Mouse (Mus musculus) heart, postnatal 0 days (tissue): ENCODE measurements at regions not wholly inside any gene's neighbourhood (a gene's known extent, or its start where the extent isn't known, plus 50 kb on each side); places are given as distances from the start of the nearest gene placed in this dataset.

Source experiments
- ATAC-seq: fragments of 200-750 bp; cut with Nextera tagmentation; 2 replicates; pipeline ENCODE4 v1.8.0; 2017; ENCODE audit warnings: low read depth, moderate number of reproducible peaks, moderate library complexity; ENCODE audit not compliant: insufficient read depth
- DNase-seq: peaks from one replicate; pipeline ENCODE4 v3.0.0-alpha.2; 2016; ENCODE audit warnings: low spot score
- H3K27ac ChIP-seq: fragments of 300-500 bp; sonication (generic); 2 replicates; pipeline ENCODE4 v1.5.1; 2014; ENCODE audit warnings: low read depth, mild to moderate bottlenecking
- H3K27me3 ChIP-seq: fragments of 300-500 bp; sonication (generic); 2 replicates; pipeline ENCODE4 v1.6.1; 2014; ENCODE audit warnings: low read length, mixed read lengths; ENCODE audit not compliant: control insufficient read depth, insufficient read depth
- H3K36me3 ChIP-seq: fragments of 300-500 bp; sonication (generic); replicated peaks from 2 replicates; pipeline ENCODE4 v1.6.1; 2014; ENCODE audit warnings: low read length, mixed read lengths; ENCODE audit not compliant: control insufficient read depth, insufficient read depth
- H3K4me1 ChIP-seq: fragments of 300-500 bp; sonication (generic); 2 replicates; pipeline ENCODE4 v1.6.1; 2014; ENCODE audit warnings: antibody characterized with exemption; ENCODE audit not compliant: control insufficient read depth, insufficient read depth
- H3K4me2 ChIP-seq: fragments of 300-500 bp; sonication (generic); 2 replicates; pipeline ENCODE4 v1.6.1; 2014; ENCODE audit warnings: low read depth, mild to moderate bottlenecking, low read length, moderate library complexity
- H3K4me3 ChIP-seq: fragments of 300-500 bp; sonication (generic); 2 replicates; pipeline ENCODE4 v1.5.1; 2014; ENCODE audit warnings: low read depth, low read length
- H3K9ac ChIP-seq: fragments of 300-500 bp; sonication (generic); replicated peaks from 2 replicates; pipeline ENCODE4 v1.6.1; 2014; ENCODE audit warnings: low read depth, low read length, mixed read lengths
- H3K9me3 ChIP-seq: fragments of 300-500 bp; sonication (generic); replicated peaks from 2 replicates; pipeline ENCODE4 v1.6.1; 2016; ENCODE audit warnings: low read length; ENCODE audit not compliant: control insufficient read depth
- CTCF ChIP-seq: IDR thresholded peaks from 2 replicates; pipeline ENCODE4 v1.5.1; 2016; ENCODE audit warnings: antibody characterized with exemption, control low read depth, low read depth
- EP300 ChIP-seq: IDR thresholded peaks from 2 replicates; pipeline ENCODE4 v1.6.1; 2016; ENCODE audit warnings: antibody characterized with exemption, low read depth
- WGBS: fragments of 180-500 bp; shearing (Covaris S2); extraction: QIAGEN DNeasy Blood & Tissue Kit; methylation state at CpG from one replicate; pipeline ENCODE4 v1.1.7; 2014; 5-methylcytosine and 5-hydroxymethylcytosine counted together

DNA sequence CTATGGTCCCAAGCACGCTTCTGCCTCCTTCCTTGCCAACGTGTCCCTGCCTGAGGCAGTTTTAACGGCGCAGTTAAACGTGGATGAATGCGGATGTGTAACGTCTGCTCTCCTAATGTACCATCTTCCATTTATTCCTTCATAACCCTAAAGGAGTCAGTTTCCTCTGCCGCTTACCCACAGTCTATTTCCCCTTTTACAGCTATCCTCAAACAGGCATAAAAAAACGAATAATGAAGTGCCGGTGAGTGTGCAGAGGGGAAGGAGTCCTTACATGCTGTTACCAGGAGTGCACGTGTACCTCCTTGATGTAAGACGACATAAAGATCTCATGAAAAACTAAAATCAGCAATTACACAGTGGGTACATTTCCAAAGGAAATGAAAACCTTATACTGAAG lies 54.3 kb upstream of the Krtap11-1 start:
- no peak for DNase-seq
- no peak overlapping the region for H3K9ac ChIP-seq
- TF ChIP-seq CTCF = no peak
- no peak for TF ChIP-seq EP300
- H3K27ac ChIP-seq = no peak overlapping the region
- H3K36me3 ChIP-seq = no peaks in the 10 kb centered on the region
- H3K4me1 ChIP-seq = no peaks in the 10 kb centered on the region
- no peaks in the 10 kb centered on the region for H3K27me3 ChIP-seq
- no peak overlapping the region for H3K4me3 ChIP-seq
- H3K9me3 ChIP-seq = no peaks in the 10 kb centered on the region
- WGBS = 87% methylated on average over 12 of the region's 12 CpGs
- H3K4me2 ChIP-seq = no peak overlapping the region
- ATAC-seq = no peak
